Mouse (Mus musculus) A20 (cell line): ENCODE results near the gene Xirp2.
"Not testable (repeated sequence)": the region's sequence is repeated elsewhere in the genome, so short reads cannot be mapped to it uniquely, and the experiment has no call there.

Source experiments
- DNase-seq: peaks from one replicate; pipeline ENCODE4 v3.0.0-alpha.2; 2011; ENCODE audit warnings: low read depth, low spot score

Gene Xirp2

DNA sequence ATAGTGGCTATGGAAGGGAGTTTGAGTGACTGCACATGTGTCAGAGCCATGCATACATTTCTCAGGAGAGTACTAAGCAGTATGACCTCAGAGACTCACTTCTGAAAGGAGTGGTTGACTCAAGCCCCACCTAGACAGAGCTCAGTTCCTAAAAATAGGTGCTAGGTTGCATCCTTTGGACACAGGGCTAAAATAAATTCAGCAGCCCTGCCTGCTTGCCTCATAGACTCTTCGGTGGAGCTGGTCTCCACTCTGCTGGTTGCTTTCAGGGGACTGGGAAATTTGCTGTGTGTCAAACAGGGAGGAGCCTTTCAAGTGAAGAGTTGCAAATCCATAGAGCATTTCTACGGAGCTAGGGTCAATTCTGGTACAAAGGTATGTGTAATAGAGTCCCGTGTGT lies at the start of gene Xirp2:
Gene Xirp2, plus strand, starts transcription at position 223 of the 400 bp plus-strand sequence.
- no peak for DNase-seq

DNA sequence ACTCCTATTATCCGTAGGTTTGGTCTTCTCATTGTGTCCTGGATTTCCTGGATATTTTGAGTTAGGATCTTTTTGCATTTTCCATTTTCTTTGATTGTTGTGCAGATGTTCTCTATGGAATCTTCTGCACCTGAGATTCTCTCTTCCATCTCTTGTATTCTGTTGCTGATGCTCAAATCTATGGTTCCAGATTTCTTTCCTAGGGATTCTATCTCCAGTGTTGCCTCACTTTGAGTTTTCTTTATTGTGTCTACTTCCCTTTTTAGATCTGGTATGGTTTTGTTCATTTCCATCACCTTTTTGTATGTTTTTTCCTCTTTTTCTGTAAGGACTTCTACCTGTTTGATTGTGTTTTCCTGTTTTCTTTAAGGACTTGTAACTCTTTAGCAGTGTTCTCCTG lies 32.4 kb upstream of the Xirp2 start, which contains the start of gene Gm21830:
Gene Gm21830, plus strand, starts transcription at position 301 of the 400 bp plus-strand sequence.
- not testable (repeated sequence) for DNase-seq

DNA sequence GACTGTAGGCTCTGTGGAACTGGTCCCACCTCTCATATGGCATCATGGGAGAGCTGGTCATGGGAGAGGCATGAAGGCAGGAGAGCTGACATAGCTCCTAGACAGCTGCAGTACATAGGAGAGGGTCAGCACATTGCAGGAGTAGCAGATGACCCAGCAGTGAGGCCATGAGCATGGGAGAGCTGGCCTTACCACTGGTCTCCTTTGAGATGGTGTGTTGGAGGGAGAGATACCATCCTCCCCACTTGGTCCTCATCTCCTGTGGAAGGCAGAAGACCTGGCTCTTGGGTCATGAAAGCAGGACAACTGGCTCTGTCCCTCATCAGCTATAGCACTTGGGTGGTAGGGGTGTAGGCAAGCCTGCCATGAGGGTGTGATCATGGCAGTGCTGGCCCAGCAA lies 24.9 kb upstream of the Xirp2 start:
- no peak for DNase-seq

DNA sequence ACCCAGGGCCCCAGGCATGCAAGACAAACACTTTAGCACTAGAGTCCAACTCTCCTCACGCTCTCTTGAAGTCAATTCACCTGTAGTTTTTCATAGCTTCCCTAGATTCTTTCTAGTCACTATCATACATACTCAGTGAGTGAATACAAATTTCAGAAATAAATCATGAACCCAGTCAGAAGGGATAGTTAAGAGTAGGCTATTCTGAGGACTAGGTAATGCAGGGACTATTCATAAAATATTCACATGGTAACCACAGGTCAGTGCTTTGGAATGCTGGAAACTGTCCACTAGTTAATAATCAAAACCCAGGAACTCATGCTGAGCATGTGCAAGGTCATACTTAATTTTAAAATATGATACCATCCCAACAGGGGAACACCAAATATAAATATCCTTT lies 23.0 kb upstream of the Xirp2 start:
- DNase-seq = no peak

DNA sequence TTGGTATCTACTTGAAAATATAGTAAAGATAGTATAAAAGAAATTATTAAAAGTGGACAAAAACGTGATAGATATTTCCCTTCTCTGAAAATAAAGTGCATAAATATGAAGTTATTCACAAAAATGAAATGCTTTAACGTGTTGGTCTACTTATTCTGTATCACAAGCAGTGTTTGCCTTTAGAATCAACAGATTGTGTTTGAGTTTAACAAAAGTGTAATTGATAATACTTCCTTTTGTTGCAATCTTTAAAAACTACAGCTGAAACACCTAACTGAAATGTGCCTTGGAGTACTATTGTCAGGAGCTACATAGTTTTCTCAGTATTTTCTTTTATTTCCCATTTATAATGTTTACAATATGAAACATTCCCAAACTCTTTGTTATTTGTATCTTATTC lies 12.7 kb upstream of the Xirp2 start, which contains the start of gene Gm26727:
Gene Gm26727, minus strand, starts transcription at position 101 of the 400 bp plus-strand sequence.
- no peak for DNase-seq

DNA sequence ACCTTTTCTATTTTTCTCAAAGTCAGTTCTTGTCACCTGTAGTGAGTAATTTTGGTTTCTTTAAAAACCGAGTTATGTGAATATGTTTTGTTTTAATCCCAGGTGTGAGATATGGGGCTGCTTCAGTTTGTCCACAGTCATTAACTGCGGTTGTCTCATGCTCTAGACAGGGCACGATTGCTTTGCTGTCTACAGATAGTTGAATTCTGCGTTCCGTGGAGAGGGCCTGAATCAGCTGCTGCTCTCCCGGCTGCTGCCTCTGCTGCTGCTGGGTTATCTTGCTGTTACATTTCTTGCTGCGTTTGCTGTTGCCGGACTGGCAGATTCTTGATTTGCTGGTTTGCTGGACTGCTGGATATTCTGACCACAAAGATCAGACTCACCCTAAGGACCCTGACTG lies 7.5 kb upstream of the Xirp2 start:
- DNase-seq = no peak

DNA sequence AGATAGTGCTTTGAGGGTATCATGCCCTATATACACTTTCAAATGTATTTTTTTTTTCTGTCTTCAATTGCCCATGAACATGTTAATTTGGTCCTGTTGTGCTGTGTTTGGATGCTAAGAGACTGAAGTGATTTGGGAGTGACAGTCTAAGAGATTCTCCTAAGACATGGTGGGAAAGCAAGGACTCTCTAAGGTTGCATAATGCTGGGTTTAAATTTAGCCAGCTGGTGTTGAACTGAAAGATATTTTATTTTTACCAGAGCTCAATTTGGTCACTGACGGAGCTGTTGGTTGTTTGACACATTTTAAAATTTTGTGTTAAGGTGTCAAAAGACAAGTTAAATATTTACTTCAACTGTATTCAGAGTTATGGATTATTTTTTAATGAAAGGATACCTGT lies 970 bp downstream of the Xirp2 start:
- no peak for DNase-seq

DNA sequence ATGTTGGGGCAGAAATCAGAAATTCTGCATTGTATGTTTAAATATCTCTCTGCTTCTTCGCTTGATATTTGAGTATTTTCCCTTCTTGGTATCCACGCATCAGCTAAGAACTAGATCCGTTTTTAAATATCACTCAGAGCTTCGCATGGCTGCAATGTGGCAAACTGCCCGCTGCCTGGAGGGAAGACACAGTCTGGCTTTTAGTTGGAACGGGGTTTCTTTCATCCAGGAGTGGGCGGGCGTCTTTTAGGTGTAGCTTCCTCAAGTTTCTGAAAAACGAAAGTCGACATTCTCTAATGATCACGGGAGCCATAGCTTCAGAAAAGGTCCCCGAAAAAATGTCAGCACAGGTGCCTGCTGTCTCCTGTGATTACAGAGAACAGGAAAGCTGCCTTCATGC lies 1.4 kb downstream of the Xirp2 start:
- DNase-seq = no peak

DNA sequence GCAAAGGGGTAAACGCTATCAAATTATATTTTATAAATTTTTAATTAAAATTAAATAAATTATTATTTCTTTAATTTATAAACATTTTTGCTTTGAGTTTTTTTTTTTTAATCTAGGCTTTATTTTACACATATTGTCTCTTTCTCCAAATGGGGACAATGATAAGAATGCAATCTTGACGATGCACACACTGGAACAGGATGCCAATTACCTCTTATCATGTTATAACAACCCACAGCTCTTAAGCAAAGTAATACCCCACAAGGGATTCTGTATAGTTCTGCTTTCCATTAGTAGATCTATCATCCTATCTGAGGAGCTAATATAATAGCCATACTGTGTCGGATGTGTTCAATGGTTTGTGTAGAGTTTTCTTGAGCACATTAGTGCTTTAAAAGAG lies 15.1 kb downstream of the Xirp2 start:
- DNase-seq = no peak

DNA sequence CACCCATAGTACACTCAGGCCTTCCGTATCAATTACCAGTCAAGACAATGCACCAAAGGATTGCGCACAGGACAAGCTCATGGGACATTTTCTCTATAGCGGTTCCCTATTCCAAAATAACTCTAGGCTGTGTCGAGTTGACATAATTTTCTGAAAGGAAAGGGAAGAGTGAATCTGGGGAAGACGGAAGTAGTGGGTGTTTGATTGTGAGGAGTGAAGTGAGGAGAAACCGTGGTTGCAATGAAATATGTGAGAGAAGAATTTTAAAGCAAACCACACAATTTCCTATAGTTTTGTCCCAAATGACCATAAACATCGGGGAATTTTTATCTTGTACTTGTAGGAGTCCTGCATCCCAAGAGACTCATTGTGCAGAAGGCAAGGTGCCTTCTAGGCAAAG lies 21.2 kb downstream of the Xirp2 start:
- DNase-seq = no peak

DNA sequence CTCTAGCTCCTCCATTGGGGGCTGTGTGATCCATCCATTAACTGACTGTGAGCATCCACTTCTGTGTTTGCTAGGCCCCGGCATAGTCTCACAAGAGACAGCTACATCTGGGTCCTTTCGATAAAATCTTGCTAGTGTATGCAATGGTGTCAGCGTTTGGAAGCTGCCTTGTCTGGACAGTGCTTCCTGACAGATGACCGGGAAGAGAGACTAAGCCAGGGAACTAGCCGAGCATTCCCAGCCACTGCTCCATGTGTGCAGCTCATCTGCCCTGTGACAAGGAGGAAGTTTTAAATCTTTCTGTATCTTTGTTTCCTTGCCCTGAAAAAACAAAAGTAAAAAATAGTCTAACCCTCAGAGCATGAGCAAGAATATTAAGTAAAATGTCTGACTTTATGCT lies 24.2 kb downstream of the Xirp2 start:
- DNase-seq = not testable (repeated sequence)

DNA sequence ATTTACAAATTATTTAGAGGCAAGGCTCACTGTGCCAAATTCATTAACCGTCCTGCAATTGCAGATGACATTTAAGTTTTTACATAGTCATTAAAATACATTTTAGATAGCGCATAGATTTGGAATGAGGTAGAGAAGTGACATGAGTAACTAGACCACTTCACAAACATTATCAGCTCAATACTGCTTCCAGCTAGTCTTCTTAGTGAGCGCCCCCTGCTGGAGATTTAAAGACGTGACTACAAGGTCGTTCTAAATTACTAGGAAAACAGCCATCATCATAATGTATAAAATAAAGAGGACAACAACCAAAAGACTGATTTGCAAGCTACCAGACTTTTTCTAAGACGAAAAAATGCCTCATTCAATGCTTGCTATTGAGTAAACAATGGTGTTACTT lies 32.0 kb downstream of the Xirp2 start:
- peak; percentile 1 for DNase-seq

DNA sequence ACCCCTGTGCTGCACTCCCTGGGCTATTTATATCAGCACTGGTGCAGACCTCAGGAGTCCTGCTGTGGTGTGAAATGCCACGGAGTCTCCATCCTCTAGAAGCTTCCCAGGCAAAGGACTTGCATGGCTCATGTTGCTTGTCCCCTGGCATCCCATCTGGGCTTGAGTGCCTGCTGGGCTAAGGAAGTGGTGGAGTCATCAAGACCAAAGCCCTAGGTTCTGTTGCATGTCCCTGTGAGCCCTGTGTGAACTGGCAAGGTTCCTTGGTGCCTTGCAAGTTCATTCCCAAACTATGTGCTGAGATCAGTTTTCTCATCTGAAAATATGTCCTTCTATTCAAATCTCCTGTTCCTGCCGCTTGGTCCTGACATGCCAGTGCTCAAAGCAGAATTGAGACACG lies 35.2 kb downstream of the Xirp2 start:
- DNase-seq = no peak

DNA sequence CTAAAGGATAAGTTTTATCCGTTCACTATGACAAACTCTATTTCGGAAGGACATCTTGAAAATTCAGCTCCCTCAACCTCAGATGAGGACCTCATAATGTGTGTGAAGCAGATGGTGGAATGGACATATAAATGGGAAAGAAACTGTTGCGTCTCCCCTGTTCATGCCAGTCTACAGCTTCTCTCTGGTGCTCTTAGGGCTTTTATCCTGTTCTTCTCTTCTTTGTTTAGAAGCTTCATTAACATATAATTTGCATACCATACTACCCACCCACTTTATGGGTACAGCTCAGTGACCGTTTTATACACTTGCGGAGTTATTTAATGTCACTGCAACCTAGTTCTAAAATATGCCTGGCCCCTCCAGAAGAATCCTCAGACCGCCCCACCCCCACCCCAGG lies 40.9 kb downstream of the Xirp2 start:
- DNase-seq = no peak

DNA sequence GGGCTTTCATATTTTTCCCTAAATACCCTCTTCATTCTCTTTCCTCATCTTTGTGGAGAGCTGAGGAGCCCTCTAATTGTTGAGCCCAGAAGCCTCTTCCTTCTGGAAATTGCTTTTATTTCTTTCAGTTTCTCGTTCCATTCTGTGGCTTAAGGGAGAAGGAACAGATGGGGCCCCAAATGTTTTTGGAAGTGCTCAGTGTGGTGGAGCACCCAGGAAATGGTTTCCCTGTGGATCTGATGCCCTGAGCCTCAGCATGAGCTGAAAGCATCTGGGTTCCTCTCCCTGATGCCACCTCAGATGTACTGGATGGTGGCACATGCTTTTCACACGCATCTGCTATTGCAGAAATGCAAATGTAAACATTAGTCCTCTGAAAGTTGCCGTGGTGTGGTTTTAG lies 41.4 kb downstream of the Xirp2 start:
- DNase-seq = no peak

DNA sequence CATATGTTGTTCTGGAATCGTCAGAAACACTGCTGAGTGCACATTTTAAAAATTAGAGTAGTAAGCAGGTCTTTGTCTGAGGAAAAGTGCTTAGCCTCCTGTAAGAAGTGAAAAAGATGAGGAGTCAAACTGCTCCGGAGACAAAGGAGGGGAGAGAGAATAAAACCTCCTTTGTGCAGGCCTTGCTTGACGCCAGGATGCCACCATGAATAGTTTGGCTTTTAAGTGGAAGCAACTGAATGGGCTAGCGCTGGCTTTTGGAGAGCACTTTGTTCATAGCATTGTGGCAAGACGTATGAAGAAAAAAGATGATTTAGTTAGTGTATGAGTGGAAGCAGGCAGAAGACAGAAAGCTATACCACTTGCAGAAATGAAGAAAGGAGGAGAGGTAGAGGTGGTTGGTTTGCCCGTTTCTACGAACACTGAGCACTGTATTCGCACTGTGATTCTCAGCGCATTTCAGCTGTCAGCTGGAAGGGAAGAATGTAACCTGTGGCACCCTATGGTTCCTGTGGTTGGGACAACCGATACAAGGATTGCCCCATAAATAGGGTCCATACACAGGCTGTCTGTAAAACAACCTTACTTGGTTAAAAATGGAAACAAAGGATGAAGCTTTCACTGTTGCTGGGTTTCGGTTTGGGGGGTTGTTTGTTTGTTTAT lies 42.8 kb downstream of the Xirp2 start:
- no peak for DNase-seq

DNA sequence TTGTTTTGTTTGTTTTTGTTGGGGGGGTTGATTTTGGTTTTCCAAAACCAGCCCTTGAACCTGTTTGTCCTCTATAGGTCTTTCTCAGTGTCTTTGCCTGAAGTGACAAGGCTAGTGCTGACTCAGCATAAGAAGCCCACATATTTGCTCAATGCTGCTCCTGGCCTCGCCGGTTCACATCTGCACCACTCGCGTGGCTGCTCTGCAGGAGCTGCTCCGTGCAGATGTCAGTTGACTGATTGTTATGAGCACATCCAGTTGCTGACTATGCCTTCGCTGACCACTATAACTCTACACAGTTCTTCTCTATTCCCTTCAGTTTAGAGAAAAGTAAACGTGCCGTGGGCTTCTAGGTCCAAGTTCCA lies 43.3 kb downstream of the Xirp2 start:
- DNase-seq = no peak

DNA sequence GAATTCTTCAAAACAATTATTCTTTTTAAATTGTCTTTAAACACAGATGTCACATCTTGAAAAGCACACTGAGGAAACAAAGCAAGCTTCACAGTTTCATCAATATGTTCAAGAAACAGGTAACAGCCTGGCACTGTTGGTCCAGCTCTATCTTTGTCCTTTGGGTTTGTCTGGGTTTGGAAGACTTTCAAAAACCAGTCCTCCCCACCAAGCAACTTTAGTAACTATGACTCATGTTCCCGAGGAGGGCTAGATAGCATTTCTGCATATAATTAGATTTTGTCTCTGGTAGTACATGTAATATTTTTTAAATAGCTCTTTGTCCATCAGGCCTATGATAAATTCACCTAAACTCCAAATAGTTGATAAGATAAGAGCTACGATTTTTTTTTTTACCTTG lies 59.7 kb downstream of the Xirp2 start:
- DNase-seq = no peak

DNA sequence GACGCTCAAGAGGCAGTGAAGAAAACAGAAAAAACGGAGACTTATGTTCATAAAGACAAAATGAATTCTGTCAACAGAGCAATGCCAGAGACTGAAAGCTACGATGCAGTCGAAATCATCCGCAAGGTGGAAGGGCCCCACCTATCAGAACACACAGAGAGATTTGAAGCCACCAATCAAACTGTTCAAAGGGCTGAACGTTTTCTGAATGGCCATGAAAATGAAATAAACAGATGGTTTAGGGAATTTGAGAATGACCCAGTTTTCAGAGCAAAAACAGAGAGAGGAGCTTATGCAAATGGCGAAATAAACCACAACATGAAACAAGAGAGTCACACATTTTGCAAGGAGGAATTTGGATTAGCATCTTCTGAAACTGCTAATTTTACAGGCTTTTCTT lies 70.6 kb downstream of the Xirp2 start:
- no peak for DNase-seq

DNA sequence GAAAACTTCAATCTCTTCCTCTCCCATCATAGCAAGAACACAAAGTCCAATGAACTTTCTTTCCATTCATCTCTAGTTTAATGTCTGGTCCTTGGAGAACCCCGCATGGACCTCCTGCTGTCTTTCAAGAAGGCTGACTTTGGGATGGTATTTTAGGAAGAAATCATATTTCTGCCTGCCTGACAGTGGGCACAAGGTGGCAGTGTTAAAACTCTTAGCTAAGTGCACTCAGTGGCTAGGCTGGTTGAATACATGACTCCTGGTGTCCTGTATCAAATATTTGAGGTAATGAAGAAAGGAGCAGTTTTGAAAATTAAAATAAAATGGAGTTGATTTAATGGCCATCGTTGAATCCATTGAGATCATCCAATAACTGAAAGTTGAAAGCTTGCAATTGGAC lies 89.5 kb downstream of the Xirp2 start:
- no peak for DNase-seq

DNA sequence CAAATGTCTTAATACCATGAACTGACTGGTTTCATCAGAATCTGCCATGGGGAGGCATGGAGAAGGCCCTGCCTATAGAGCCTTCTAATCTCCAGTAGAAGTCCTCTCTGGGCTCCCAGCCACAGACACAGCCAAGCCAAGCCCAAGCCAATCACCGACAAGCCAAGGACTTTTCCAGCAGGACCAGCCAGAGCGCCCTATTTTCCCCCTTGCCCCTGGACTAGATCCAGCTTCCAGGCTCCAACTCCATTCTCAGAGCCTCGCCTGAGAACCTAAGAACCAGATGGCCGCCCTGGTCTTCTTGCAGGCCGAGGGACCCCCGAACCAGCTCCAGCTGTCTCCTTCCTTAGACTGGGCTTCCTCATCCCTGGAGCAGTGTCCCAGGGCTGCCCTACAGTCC lies 93.6 kb downstream of the Xirp2 start:
- DNase-seq = no peak

DNA sequence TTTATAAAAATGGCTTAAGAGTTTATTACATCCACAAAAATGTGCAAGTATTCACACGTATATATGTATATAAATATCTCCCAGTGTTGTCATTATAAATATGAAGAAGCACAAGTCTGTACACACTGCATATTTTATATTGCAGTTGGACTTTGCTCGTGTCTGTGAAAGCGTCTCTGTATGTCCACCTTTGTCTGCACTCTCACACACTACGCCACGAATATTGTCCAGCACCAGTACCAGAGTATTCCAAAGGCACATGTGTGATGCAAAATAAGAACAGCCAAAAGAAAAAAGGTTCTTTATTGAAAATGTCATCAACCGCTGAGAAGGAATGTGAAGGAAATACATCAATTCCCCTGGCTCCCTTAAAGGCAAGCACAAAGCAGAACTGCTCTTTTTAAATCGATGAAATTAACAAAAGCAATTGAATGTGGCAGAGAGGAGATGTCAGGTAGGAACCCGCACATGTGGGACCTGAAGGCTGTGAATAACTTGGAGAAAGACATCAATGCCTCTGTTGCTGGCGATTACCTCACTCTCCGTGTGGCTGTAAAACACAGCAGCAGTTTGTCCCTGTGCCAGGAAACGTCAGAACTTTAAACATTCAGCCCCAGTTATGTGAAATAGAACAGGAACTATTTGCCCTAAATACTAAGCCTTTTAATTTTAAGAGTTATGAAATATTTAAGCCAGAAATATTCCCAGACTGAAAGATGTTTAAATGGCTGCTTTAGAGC lies 96.3 kb downstream of the Xirp2 start:
- no peak for DNase-seq

DNA sequence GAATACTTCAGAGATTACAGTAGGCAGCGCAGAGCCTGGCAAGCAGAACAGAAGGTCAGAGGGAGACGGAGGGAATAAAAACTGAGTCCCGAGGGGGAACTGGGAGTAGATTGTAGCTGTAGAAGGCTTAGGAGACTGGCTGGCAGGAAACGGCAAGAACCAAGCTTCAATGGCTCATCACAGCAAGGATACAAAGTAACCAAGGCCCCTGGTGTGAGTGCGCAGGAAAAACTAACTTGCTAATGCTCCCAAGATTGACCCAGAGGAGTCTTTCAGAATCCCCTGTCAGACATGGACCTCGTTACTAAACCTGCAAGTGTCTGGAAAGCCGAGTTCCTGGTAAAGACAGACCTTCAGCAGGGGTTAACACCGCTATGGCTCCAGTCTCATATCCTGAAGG lies 98.6 kb downstream of the Xirp2 start:
- DNase-seq = no peak
